Mouse (Mus musculus) G1E (cell line): ENCODE results near the gene Palm3.
"Not testable (repeated sequence)": the region's sequence is repeated elsewhere in the genome, so short reads cannot be mapped to it uniquely, and the experiment has no call there.

Experiments
- CTCF ChIP-seq: IDR thresholded peaks from 2 replicates; pipeline ENCODE4 v1.5.1; 2012; ENCODE audit warnings: low read depth, low read length, inconsistent platforms, mixed read lengths
- GATA1 ChIP-seq: IDR thresholded peaks from 2 replicates; pipeline ENCODE4 v1.6.1; 2012; ENCODE audit warnings: borderline replicate concordance, low read length, inconsistent platforms, mixed read lengths
- GATA2 ChIP-seq: IDR thresholded peaks from 2 replicates; pipeline ENCODE4 v1.6.1; 2012; ENCODE audit warnings: low read depth, low read length, inconsistent platforms, borderline replicate concordance
- POLR2AphosphoS5 ChIP-seq: IDR thresholded peaks from 2 replicates; pipeline ENCODE4 v1.6.1; 2012; ENCODE audit warnings: low read depth, low read length, inconsistent platforms; ENCODE audit not compliant: insufficient replicate concordance
- TAL1 ChIP-seq: conservative IDR thresholded peaks from 2 replicates; pipeline ENCODE4 v1.6.1; 2012; ENCODE audit warnings: low read depth, low read length, inconsistent platforms, mixed read lengths

DNA sequence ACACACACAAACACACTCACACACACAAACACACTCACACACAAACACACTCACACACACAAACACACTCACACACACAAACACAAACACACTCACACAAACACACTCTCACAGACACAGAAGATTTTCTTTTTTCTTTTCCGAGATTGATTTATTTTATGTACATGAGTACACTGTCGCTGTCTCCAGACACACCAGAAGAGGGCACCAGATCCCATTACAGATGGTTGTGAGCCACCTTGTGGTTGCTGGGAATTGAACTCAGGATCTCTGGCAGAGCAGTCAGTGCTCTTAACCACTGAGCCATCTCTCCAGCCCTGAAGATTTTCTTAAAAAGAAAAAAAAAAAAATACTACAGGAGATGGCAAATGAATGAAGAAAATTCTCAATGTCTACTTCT is 38.0 kb upstream of the Palm3 start:
- not testable (repeated sequence) for TF ChIP-seq CTCF, GATA1, TAL1, GATA2, POLR2AphosphoS5
